Mouse (Mus musculus) cortical plate, adult 2 months (tissue): Measurements from ENCODE around the gene Prpf19.

Experiments
- CTCF ChIP-seq: fragments of 200-500 bp; IDR thresholded peaks from 2 replicates; pipeline ENCODE4 v1.5.1; 2011; ENCODE audit warnings: mild to moderate bottlenecking, control low read depth, low read length; ENCODE audit not compliant: insufficient read depth; ENCODE audit errors: extremely low read depth
- POLR2A ChIP-seq: fragments of 200-500 bp; IDR thresholded peaks from 2 replicates; pipeline ENCODE4 v1.6.1; 2011; ENCODE audit warnings: mild to moderate bottlenecking, low read length, control low read depth; ENCODE audit not compliant: insufficient read depth; ENCODE audit errors: extremely low read depth

DNA sequence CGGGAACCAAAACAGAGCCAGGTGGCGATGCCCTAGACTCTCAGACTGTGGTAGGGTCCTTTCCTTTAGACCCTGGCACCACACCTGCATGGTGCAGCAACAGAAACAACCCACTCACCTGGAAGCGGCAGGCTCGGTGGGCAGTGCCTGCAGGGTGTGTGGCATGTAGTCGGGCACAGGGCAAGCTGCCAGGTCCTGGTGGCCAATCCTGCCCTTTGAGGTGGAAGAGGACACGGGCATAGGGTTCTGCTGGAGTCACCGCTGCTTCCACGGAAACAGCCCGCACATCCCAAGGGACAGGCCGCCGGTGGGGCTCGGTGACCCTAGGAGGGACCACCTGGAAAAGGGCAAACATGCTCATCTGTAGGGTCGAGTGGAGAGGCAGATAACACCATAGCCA is 28.7 kb upstream of the Prpf19 start:
- TF ChIP-seq CTCF (no peak), POLR2A (no peak)
